26 mouse cellular contexts compared by ENCODE assay signal in the genomic region with DNA sequence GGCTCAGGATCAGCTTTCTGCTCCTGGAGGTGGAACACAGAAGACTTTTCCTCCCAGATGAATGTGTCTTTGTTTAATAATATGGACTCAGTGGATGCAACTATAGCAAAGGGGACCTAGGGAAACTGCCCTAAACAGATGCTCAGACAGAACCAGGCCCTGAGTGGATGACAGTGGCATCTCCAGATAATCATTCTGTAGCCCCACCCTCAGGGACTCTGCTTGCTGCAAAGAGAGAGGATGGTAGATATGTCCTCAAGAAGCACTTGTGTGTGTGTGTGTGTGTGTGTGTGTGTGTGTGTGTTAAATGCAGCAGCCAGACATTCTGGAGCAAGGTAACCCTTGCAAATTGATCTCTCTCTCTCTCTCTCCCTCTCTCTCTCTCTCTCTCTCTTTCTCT. TPM values are rescaled to one million over a fixed set of nuclear protein-coding genes. Genes with fewer than 3 reads are reported as not detected.
A peak's percentile ranks its signal among the peaks of the same experiment; 100 is the strongest.
DNase-seq lines count a peak whose midpoint lies in the region; ATAC-seq lines count a peak whose summit lies in the region.
"Had no signal": no experiment of that assay in that cellular context is flagged by ENCODE, and none has a peak within 500 bp of the region (broad histone marks: within the 10 kb centered on the region; RNA-seq: fewer than 3 reads in every experiment).

No protein-coding gene starts in this region.

- no peaks in the 10 kb centered on the region for H3K36me3 ChIP-seq in limb, embryonic 12.5 days
- no peaks in the 10 kb centered on the region for H3K36me3 ChIP-seq in limb, embryonic 10.5 days
- H3K36me3 ChIP-seq in limb, embryonic 15.5 days, result no peaks in the 10 kb centered on the region
- no peaks in the 10 kb centered on the region for H3K36me3 ChIP-seq in liver, embryonic 13.5 days
- H3K36me3 ChIP-seq in midbrain, embryonic 15.5 days (replicated peaks), result no peaks in the 10 kb centered on the region
- H3K36me3 ChIP-seq: forebrain, embryonic 10.5 days; heart, embryonic 12.5 days; heart, embryonic 15.5 days; hindbrain, embryonic 10.5 days; hindbrain, embryonic 13.5 days had no signal

- peaks cover 62% of the 10 kb centered on the region for H3K4me1 ChIP-seq in limb, embryonic 12.5 days (replicated peaks)
- H3K4me1 ChIP-seq in limb, embryonic 10.5 days, result peaks cover 52% of the 10 kb centered on the region
- peaks cover 27% of the 10 kb centered on the region for H3K4me1 ChIP-seq in limb, embryonic 15.5 days
- peaks cover 26% of the 10 kb centered on the region for H3K4me1 ChIP-seq in liver, embryonic 13.5 days (replicated peaks)
- peaks cover under 1% of the 10 kb centered on the region; the same call in 1 of the 2 replicates for H3K4me1 ChIP-seq in midbrain, embryonic 15.5 days

- no peak for ATAC-seq in limb, embryonic 12.5 days (ENCODE audit: insufficient number of reproducible peaks, insufficient read depth, low FRiP score, low TSS enrichment, low read depth)
- no peak for ATAC-seq in limb, embryonic 15.5 days (ENCODE audit: insufficient number of reproducible peaks, low FRiP score, low TSS enrichment, low read depth)
- peak; percentile 65 for ATAC-seq in liver, embryonic 13.5 days (ENCODE audit: low read depth)
- peak; percentile 78 for ATAC-seq in megakaryocyte progenitor cell, adult 5-6 weeks (replicated peaks; ENCODE audit: poor library complexity)
- no peak for ATAC-seq in midbrain, embryonic 15.5 days (replicated peaks)
- ATAC-seq: forebrain, embryonic 13.5 days; forebrain, embryonic 16.5 days; Patski had no signal

- no peak for DNase-seq in limb, embryonic 10.5 days (ENCODE audit: low spot score)
- DNase-seq in liver, embryonic 13.5 days, result no peak
- no peak for DNase-seq in lung, postnatal 14 days
- DNase-seq in urinary bladder, adult 2 months (ENCODE audit: low spot score), result no peak
- DNase-seq: adrenal gland, postnatal 10 days; adrenal gland, postnatal 36 days; cerebellum, adult 18-20 months; cerebellum, adult 9-10 months; cerebellum, postnatal 14 days; gastrocnemius, adult 2 months; gastrocnemius, postnatal 14 days; heart, adult 18-20 months; heart, postnatal 10 days; heart, postnatal 36 days had no signal

- no peaks in the 10 kb centered on the region for H3K27me3 ChIP-seq in limb, embryonic 12.5 days
- H3K27me3 ChIP-seq in limb, embryonic 10.5 days (ENCODE audit: low read depth, poor library complexity, severe bottlenecking), result no peaks in the 10 kb centered on the region
- no peaks in the 10 kb centered on the region for H3K27me3 ChIP-seq in limb, embryonic 15.5 days
- no peaks in the 10 kb centered on the region for H3K27me3 ChIP-seq in liver, embryonic 13.5 days
- no peaks in the 10 kb centered on the region for H3K27me3 ChIP-seq in midbrain, embryonic 15.5 days (replicated peaks)
- H3K27me3 ChIP-seq: forebrain, embryonic 13.5 days; heart, embryonic 15.5 days; hindbrain, embryonic 13.5 days; Patski had no signal

- H3K27ac ChIP-seq in limb, embryonic 12.5 days, result 0 out of 2 replicates have a peak overlapping the region, but pooled peaks have one; percentile 41
- H3K27ac ChIP-seq in limb, embryonic 10.5 days, result no peak overlapping the region
- peak overlapping the region; percentile 11; the same call in 1 of the 2 replicates for H3K27ac ChIP-seq in limb, embryonic 15.5 days
- H3K27ac ChIP-seq in liver, embryonic 13.5 days, result no peak overlapping the region
- no peak overlapping the region for H3K27ac ChIP-seq in midbrain, embryonic 15.5 days
- H3K27ac ChIP-seq: forebrain, embryonic 10.5 days; forebrain, embryonic 13.5 days; heart, embryonic 15.5 days; hindbrain, embryonic 10.5 days; hindbrain, embryonic 13.5 days had no signal

- H3K4me3 ChIP-seq in limb, embryonic 12.5 days (replicated peaks), result no peak overlapping the region
- H3K4me3 ChIP-seq in limb, embryonic 10.5 days, result no peak overlapping the region
- no peak overlapping the region for H3K4me3 ChIP-seq in limb, embryonic 15.5 days
- no peak overlapping the region for H3K4me3 ChIP-seq in liver, embryonic 13.5 days (replicated peaks)
- no peak overlapping the region for H3K4me3 ChIP-seq in midbrain, embryonic 15.5 days
- H3K4me3 ChIP-seq: forebrain, embryonic 10.5 days; forebrain, embryonic 13.5 days; heart, embryonic 12.5 days; heart, embryonic 15.5 days; hindbrain, embryonic 10.5 days; hindbrain, embryonic 13.5 days had no signal

- no peaks in the 10 kb centered on the region for H3K9me3 ChIP-seq in limb, embryonic 12.5 days
- H3K9me3 ChIP-seq in limb, embryonic 10.5 days (replicated peaks), result no peaks in the 10 kb centered on the region
- H3K9me3 ChIP-seq in limb, embryonic 15.5 days, result no peaks in the 10 kb centered on the region
- no peaks in the 10 kb centered on the region for H3K9me3 ChIP-seq in liver, embryonic 13.5 days (replicated peaks)
- no peaks in the 10 kb centered on the region for H3K9me3 ChIP-seq in midbrain, embryonic 15.5 days
- H3K9me3 ChIP-seq: forebrain, embryonic 10.5 days; forebrain, embryonic 13.5 days; heart, embryonic 12.5 days; heart, embryonic 15.5 days; hindbrain, embryonic 10.5 days; hindbrain, embryonic 13.5 days had no signal

- H3K4me2 ChIP-seq in limb, embryonic 12.5 days, result no peak overlapping the region
- no peak overlapping the region for H3K4me2 ChIP-seq in limb, embryonic 15.5 days
- no peak overlapping the region for H3K4me2 ChIP-seq in liver, embryonic 13.5 days
- H3K4me2 ChIP-seq in midbrain, embryonic 15.5 days, result no peak overlapping the region
- H3K4me2 ChIP-seq: forebrain, embryonic 13.5 days; heart, embryonic 12.5 days; heart, embryonic 15.5 days; hindbrain, embryonic 13.5 days had no signal

- H3K9ac ChIP-seq in limb, embryonic 12.5 days (replicated peaks), result no peak overlapping the region
- no peak overlapping the region for H3K9ac ChIP-seq in limb, embryonic 15.5 days
- H3K9ac ChIP-seq in liver, embryonic 13.5 days, result no peak overlapping the region
- no peak overlapping the region for H3K9ac ChIP-seq in midbrain, embryonic 15.5 days
- H3K9ac ChIP-seq: forebrain, embryonic 13.5 days; heart, embryonic 12.5 days; heart, embryonic 15.5 days; hindbrain, embryonic 13.5 days had no signal

RNA-seq across cellular contexts. Expression of gene Itpkb, which starts 18.8 kb away (rescaled TPM):
- polyA plus RNA-seq in limb, embryonic 12.5 days (2016; fragmentation: Nextera tagmentation; extraction: Ambion mirVana), result 13.9 and 14.5 TPM in 2 replicates
- polyA plus RNA-seq in limb, embryonic 10.5 days (2016; fragmentation: Nextera tagmentation; extraction: Ambion mirVana), result 6.2 and 10.1 TPM in 2 replicates
- 12.7 and 15.1 TPM in 2 replicates for polyA plus RNA-seq in limb, embryonic 15.5 days (2015; fragmentation: Nextera tagmentation; extraction: Ambion mirVana)
- 1.3 TPM in 2 replicates for polyA plus RNA-seq in liver, embryonic 13.5 days (2015; fragmentation: Nextera tagmentation; extraction: Ambion mirVana)
- total RNA-seq in megakaryocyte progenitor cell, adult 5-6 weeks (2015), result 10.8 and 12.3 TPM in 2 replicates
- 9.6 and 11.7 TPM in 2 replicates for total RNA-seq in megakaryocyte progenitor cell, adult 5-6 weeks (2017)
- 2.5 and 3.0 TPM in 2 replicates for polyA plus RNA-seq in midbrain, embryonic 15.5 days (2015; fragmentation: Nextera tagmentation; extraction: Ambion mirVana)
- polyA plus RNA-seq in urinary bladder, adult 2 months (2012; rRNA removed), result 25.7 and 54.9 TPM in 2 replicates

Comparison
In these comparisons a context has a peak if more than half of its experiments do, and no peak if none do; other contexts are left out.
1. H3K27ac ChIP-seq: peak in limb, embryonic 12.5 days (single experiment) and limb, embryonic 15.5 days (single experiment); none in limb, embryonic 10.5 days (single experiment), liver, embryonic 13.5 days (single experiment) and midbrain, embryonic 15.5 days (single experiment).
2. ATAC-seq: peak in liver, embryonic 13.5 days (single experiment) and megakaryocyte progenitor cell, adult 5-6 weeks (single experiment); none in limb, embryonic 12.5 days (single experiment), limb, embryonic 15.5 days (single experiment) and midbrain, embryonic 15.5 days (single experiment).